Mouse (Mus musculus) naive thymus-derived CD4-positive, alpha-beta T cell, adult 2 months (primary cell): ENCODE measurements at regions not wholly inside any gene's neighbourhood (a gene's known extent, or its start where the extent isn't known, plus 50 kb on each side); places are given as distances from the start of the nearest gene placed in this dataset.

ENCODE experiments used
- DNase-seq: peaks from one replicate; pipeline ENCODE4 v3.0.0-alpha.2; 2011; ENCODE audit warnings: low read depth

DNA sequence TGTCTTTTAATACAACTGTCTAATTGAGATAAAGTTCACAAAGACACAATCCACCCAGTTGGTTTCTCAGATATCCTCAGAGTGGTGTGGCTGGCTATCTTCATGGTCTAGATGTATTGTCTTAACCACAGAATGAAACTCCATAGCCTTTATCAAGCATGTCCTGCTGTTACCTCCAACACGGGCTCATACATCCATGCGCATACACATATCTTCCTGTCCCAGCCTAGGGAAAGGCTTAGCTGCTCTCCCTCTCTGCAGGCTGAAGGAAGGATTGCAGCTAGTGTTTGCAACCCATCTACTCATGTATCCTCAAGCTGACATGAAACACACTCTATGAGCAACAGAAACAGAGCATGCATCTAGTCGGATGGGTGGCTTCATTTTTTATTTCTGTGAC is 517.2 kb upstream of the Mgmt start:
- no peak for DNase-seq

DNA sequence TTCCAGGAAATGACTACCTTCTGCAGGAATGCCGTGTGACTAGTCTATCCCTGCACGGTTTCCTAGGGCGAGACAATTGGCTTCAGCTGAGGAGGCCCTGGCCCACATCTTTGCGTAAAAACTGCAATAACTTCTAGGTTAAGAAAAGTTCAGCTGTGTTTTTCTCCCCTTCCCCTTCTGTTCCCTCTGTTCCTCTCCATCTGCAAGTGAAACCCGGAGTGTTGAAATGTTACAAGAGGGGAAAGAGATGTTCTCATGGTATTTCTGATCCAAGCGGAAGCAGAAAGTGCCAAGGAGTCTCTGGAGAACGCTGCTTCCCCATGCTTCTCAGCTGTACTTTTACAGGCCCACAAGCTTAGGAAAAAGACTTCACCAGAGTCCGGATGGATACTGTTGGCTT is 516.7 kb upstream of the Mgmt start:
- no peak for DNase-seq

DNA sequence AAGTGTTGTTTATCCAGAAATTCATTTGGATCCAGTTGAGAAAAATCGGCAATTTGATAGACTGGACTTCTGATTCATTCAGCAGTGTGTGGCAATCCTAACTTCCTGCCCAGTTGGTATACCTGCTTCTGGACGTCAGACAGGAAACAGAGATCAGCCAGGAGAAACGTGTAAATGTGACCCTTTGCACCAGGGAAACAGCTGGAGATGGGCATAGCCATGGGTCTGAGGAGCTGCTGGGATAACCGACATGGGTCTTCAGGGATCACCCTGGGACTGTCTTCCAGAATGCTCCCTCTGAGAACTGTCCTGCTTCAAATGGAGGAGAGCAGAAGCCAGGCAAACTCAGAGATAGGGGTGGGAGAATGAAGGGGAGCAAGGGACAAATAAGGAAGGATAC is 516.1 kb upstream of the Mgmt start:
- DNase-seq = no peak

DNA sequence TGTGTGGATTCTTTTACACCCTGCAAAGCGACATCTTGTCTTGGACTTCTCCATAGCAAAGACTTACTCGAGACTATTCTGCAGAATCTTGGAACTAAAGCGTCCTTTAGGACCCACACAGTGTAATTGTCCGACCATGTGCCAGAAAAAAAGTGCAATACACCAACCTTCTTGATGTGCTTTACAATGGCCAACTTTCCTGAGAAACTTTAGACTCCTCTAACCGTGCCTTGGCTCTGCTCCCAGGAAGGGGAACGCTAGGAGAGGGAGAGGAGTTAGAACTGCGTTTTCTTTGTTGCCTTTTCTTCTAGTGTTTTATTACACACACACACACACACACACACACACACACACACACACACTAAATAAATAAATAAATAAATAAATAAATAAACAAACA is 515.1 kb upstream of the Mgmt start:
- no peak for DNase-seq

DNA sequence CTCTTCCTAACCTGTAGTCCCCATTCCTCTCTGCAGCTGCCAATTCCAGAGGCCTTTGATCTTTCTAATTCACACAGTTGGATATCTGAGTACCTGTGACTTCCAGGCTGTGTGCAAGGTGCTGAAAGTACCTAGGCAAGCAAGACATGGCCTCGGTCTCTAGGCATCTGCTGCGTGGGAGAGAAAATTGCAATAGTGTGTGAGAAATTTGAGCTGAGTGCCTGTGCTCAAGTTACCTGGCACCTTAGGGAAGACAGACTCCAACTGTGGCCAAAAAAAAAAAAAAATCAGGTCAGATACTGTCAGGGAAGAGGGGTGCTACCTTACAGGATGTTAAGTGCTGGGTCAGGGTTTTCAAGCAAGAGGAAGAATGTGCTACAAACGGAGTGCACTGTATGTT is 514.7 kb upstream of the Mgmt start:
- DNase-seq = no peak

DNA sequence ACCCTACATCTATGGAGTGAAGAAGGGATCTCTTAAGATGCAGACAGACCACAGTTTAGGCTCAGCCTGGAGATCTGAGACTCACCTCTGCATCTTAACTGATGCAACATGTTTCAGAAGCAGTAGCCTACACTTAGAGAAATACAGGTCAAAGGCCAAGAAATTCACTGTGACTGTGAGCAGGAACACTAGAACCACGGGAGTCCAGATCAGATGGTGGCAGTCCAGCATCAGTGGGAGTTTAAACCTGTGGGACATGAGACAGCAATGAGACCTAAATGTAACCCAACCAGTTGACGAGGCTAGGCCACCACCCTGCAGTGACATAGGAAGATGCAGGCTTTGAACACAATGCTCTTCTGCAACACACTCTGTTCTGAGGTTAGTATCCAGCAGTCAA is 511.1 kb upstream of the Mgmt start:
- DNase-seq = no peak

DNA sequence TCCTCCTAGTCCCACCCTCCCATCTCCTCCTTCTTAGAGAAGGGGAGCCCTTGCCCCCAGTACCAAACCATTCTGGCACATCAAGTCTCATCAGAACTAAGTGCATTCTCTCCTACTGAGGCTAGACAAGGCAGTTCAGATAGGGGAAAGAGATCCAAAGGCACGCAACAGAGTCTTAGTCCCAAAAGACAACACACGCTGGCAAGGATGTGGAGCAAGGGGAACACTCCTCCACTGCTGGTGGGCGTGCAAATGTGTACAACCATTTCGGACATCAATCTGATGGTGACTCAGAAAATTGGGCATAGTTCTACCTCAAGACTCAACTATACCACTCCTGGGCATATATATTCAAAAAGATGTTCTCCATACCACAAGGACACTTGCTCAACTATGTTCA is 506.7 kb upstream of the Mgmt start:
- no peak for DNase-seq

DNA sequence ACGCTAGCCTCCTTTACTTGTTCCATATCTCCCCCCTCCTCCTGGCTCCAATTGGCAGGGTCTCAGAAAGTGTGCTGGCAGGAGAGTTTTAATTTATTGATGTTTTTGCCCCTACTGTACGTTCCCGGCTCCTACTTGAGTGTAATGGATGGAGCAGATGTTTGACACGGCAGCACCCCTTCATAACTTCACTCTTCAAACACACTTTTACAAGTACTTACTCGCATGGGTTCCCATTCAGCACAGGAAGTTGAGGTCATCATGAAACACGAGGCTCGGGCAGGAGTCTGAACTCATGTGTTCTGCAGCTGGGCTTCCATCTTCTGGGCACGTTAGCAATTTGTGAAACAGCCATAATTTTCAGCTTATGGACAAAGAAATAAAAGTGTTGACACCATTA is 504.3 kb upstream of the Mgmt start:
- no peak for DNase-seq

DNA sequence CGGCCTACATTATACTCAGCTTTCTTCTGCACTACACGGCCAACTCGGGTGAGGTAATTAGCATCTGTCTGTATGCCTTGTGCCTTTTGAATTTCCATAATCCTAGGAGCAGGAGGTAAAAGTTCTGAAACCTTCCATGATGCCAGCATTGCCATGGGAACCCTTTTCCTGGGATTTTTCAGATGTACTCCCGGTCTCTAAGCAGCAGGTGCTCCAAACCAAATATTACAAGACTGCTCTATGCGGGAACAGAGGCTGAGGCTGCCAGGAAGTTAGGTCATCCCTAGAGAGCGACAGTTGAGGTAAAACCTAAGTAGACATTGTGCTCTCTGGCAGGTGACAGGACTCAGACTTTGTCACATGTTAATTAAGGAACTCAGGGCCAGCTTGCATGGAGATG is 501.0 kb upstream of the Mgmt start:
- DNase-seq = no peak

DNA sequence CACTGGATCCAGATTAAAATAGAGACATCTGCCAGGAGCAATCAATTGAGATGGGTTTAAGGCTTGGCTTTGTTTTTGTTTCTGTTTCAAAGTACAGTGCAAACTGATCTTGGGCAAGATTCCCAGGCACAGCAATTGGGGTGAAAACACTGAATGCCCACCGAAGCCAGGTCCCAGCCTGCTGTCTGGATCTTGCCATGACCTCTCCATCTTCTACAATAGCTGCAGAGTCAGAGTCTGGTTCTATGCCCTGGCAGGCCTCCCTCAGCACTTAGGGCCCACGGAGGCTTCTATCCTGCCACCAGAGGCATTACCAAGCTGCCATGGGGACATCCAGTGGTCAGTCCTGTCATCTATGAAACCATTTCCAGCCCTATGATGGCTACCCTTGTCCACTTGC is 498.6 kb upstream of the Mgmt start:
- no peak for DNase-seq

DNA sequence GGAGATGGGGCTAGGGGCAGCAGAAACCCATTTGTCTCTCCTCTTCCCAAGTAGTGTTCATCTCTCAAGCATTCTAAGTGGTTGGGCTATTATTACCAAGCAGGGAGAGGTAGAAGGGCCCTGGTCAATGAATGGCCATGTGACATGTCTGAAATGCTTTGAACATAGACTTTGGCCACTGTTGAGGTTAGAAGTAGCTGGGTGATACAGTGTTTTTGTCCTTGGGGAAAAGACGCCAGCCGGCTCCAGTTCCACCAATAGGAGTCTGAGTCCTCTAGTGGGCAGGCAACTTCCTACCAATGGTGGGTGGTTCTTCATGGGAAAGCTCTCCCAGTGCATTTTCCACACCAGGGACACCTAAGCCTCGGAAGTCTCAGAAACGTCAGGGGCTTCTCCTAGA is 497.3 kb upstream of the Mgmt start:
- DNase-seq = no peak

DNA sequence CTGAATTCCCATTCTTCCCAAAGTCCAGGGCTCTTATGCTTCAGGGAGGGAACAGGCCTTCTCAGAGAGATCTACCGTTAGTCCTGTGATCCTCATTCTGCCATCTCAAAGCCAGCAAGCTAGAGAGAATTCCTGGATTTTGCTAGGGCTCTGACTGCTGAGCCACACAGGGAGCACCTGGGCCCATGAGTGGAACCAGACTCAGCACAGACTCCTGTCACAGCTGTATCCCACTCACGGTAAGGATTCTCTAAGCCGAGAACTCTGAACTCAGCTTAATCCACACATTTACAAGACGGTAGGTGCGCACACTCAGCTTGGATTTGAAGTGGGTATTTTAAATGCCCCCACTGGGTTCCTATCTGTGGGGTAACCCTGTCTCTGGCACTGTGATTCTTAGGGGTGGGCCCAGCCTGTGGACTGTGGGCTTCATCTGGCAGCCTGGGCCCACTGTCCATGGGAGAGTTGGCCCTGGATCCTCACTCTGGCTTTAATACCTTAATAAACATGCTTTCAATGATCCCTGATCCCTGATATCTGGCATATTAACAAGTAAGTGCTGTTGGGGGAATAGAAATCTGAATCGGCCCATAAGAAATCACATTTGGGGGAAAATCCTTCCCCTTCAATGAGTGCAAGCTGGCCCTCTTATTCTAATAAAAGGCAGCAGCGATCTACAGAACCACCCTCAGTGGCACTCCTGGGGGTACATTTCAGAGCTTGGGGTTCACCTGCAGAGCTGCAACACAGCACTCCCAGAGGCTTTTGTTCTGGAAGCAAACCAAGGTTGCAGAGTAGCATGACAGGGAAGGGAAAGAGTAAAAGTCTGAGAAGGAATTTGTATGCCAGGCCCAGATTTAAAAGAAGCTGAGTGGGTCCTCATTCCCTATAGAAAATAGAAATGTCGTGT is 491.5 kb upstream of the Mgmt start:
- no peak for DNase-seq

DNA sequence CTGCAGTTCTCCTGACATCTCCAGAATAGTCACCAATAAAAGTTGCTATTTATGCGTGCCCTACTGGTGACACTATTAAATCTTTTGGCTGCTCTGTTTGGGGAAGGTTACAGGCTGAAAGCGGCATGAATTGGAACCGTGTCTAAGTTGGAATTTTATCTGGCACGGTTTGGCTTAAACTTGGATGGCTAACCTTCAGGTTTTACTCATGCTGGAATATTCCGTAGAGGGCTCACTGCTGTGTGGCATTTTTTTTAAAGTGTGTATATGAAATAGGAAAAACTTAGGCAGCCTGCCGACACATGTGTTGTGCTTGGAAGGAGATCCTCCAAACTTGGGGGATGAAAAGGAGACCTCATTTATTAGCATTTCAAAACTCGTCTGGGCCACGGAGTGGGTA is 489.0 kb upstream of the Mgmt start:
- no peak for DNase-seq

DNA sequence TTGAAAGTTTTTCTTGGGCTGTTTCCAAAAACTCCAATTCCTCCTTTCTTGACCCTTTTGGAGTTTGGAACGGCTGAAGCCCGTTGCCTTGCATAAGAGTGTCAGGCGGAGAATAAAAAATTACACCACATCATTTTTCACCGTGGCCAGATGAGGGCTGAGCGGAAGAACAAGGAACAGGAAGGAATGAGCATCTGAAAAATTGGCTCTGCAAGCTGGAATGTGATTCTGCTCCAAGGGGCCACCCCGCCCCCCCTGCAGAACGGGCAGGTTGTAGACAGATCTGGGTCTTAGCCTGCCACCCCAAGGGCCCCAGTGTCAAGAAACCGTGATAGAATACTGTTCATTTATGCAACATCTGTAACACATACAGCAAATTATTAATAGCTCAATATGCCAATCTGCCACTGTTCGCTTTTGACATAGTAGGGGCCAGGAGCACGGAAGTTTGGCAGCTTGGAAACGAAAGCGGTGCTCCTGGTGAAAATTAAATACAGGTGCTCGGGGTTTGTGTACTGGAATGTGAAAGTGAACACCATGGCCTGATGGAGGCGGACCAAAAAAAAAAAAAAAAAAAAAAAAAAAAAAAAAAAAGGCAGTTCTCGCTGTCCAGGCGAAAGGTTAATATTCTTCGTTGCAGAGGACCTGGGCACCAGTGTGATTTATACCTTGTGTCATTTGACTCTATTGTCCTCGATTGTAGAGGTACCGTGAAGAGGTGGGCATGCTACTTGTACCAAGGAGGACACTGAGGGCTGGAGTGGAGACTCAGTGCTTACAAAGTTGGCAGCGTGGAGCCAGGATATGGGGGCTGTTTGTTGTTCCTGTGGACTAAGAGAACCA is 487.9 kb upstream of the Mgmt start:
- no peak for DNase-seq

DNA sequence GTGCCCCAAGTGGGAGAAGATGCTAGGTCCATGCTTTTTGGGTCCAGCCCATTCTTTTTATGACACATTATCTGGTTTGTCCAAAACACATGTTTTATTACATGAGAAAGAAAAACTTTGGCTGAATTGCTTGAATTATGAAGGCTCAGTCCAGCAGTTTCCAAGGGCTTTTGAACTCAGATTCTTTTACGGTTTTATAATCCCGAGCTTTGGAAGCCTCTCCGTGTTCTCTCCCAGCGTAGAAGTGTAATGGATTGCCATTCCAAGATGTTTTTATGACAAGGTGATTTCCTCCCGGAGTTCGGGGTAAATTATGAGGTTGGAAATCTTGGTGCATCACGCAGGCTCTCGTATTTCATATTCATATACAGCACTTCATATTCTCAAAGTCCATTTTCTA is 479.6 kb upstream of the Mgmt start:
- DNase-seq = no peak

DNA sequence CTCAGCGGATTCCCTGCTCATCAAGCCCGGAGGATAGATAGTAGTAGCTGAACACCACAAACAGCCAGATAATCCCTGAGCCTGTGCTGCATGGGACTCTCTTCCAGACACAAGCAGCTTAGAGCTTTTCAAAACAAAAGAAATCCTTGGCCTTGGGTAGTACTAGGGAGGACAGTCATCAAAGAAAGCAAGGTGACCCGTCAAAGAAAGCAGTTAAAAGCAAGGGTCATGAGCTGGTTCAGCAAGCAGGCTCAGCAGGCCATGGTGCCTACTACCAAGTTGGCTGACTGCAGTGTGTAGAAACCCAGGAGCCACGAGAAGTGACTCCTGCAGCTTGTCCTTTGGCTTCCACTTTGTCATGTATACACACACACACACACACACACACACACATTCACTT is 477.1 kb upstream of the Mgmt start:
- no peak for DNase-seq

DNA sequence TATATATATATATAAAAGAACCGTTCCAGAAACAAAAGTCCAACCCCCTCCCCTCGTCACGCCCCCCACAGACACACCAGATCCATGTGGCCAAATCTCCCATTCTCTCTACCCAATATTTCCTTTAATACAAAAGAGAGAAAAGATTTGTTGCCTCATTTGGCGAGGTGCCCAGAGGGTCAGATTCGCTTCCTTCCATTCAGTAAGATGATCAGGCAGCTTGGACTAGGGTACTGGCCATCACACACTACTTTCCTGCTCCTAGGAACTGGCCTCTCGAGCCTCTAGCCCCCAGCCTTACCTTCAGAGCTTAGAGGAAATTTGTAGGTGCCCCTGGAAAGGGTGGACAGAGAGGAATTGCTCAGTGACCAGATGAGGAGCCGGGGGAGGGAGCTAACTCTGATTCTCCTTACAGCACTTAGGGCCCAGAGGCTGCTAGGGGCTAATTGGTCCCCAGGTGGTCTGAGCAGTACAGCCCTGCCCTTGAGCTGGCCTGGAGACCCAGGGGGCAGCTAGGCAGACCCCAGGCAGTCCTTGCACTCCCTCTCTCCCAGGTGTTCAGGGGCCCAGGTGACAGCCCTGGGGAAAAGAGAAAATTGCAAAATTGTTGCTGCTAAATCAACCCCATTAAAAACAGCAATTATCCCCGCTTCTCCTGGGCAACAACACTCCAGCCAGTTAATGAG is 470.4 kb upstream of the Mgmt start:
- DNase-seq = no peak

DNA sequence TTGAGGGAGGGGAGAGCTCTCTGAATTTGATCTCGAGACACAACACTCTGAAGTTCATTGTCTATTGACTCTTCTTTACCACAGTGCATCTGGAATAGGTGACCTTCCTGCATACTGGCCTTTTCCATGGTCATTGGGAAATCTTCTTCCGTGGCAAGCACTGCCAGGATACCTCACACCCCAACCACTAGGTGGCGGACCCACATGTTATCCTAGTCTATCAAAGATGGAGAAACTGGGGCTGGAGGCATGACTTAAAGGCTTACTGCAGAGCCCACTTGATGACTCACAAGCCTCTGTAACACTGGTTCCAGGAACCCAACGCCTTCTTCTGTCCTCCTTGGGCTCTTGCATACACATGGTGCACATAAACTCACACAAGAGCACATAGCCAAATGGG is 467.2 kb upstream of the Mgmt start:
- no peak for DNase-seq

DNA sequence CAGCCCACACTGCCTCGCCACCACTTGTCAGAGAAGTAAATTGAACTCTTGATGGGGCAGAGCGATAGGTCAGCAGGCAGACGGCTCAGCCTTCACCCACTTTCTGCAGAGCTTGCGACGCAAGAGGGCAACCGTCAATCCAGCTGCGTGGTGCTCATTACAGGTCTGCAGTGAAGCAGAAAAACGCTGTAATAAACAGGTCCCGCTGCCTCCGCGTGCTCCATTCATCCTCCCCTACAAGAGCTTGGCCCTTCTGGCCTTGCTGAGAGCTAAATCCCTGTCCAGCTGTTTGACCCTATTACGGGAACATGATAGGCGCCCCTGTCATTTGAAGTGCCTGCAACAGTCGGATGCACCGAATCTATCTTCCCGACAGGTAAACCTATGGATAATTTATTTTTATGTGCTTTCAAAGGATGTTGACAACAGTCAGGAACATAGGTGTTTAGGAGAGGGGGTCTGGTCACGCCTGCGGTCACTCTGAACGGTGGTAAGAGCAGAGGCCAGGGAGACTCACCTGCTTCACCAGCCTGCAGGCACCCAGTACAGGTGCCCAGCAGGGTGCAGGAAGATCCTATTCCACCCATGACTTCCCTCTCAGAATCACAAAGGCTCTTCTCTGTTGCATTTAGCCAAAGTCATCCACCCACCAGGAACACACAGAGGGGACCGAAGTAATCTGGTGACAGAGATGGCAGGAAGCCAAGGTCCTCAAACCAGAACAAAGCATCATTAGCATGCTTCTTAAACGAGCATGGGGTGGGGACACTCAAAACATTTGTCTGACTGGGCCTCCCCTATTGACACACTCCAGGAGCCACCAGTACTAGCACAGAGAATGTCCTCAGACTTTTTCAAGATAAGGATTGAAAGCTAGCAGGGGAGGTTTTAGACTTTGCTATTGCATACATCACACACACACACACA is 464.1 kb upstream of the Mgmt start:
- no peak for DNase-seq

DNA sequence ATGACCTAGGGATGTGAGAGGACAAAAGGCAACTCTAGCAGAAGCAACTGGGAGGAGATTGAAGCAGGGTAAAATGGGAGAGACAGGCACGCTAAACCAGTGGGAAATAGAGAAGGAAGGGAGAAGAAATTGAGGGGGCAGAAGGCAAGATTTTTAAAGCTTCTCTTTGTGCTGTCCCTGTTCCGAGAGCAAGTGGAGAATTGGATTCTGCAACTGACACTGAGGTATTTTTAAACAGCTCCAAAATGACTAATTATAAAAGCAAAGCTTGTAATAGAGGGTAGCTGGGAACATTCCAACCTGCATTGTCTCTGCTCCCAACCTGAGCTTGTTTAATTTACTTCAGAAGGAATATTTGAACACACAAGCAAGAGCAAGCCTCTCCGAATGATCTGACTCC is 460.7 kb upstream of the Mgmt start:
- no peak for DNase-seq

DNA sequence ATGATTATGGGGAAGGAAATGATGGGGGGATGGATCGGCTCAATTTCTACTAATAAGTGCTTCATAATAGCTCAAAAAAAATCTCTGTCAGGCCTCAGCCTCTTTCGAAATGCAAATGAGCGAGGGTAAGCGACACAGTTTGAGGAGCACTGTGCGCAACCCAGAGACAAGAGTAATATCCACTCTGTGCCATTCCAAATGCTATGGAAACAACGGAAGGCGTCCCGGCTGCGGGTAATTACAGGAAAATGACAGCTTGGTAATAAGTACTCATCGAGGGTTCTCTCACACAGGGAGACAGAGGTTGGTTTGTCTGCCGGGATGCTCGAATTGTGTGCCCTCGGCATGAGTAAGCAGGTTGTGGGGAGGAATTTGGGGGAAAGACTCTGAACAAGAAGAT is 459.9 kb upstream of the Mgmt start:
- no peak for DNase-seq

DNA sequence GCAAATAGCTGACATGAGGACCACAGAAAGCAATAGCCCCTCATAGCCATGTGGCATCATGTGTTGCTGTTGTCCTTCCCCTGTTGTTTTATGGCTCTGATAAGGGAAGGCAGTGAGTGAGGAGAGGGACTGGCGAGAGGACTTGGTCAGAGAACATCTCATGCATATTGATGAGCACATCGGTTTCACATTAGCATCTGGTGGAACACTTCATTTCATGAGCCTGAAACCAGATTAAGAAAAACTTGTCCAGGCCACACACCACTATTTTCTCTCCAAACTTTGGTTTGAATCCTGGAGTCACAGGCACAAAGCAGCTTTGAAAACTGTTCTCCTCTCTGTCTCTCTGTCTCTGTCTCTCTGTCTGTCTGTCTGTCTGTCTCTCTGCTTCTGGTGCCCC is 451.0 kb upstream of the Mgmt start:
- DNase-seq = no peak
